Mouse (Mus musculus) megakaryocyte, adult 5-6 weeks (primary cell): Measurements from ENCODE around the gene Sltm. TPM values are rescaled to one million over a fixed set of nuclear protein-coding genes. Genes with fewer than 3 reads are reported as not detected.

Experiments used
- total RNA-seq, 2 experiments: library from RNA; stranded (forward) in 1 of 2; stranded (reverse) in 1 of 2; fragments of 153-499, 151-499 nt in 1 of 2; fragments of 221-1000, 200-1000 nt in 1 of 2; gene quantifications; 2 replicates each; pipeline versions ENCODE4 v1.2.3 to v1.2.4; 2015 to 2017

Sltm gene
- total RNA-seq, 2 experiments from 2014 or later: 60.4 to 69.7 TPM

Other genes with a start within 250 kb of the Sltm start
- gene Ccnb2, start 121.2 kb upstream of the Sltm start, total RNA-seq (2015): 176 and 191 TPM in 2 replicates
- 126 and 128 TPM in 2 replicates for gene Ccnb2, start 121.2 kb upstream of the Sltm start, total RNA-seq (2017)
- 57.0 and 67.6 TPM in 2 replicates for gene Rnf111, start 39.0 kb upstream of the Sltm start, total RNA-seq (2015)
- gene Rnf111, start 39.0 kb upstream of the Sltm start, total RNA-seq (2017): 36.8 and 47.0 TPM in 2 replicates
- gene Gm10642, start 113.5 kb downstream of the Sltm start, total RNA-seq (2015): 0.18 and 1.0 TPM in 2 replicates
- 0.85 and 0.99 TPM in 2 replicates for gene Gm10642, start 113.5 kb downstream of the Sltm start, total RNA-seq (2017)
- gene Mindy2, start 114.4 kb downstream of the Sltm start, total RNA-seq (2015): 29.4 and 33.7 TPM in 2 replicates
- gene Mindy2, start 114.4 kb downstream of the Sltm start, total RNA-seq (2017): 28.0 and 38.9 TPM in 2 replicates
- gene Adam10, start 136.2 kb downstream of the Sltm start, total RNA-seq (2015): 113 TPM in 2 replicates
- 51.2 and 59.8 TPM in 2 replicates for gene Adam10, start 136.2 kb downstream of the Sltm start, total RNA-seq (2017)